Mouse (Mus musculus): ENCODE measurements around the gene Adap2. TPM values are rescaled to one million over a fixed set of nuclear protein-coding genes. Genes with fewer than 3 reads are reported as not detected.
"Not testable (repeated sequence)": the region's sequence is repeated elsewhere in the genome, so short reads cannot be mapped to it uniquely, and the experiment has no call there.

Adap2 gene
- polyA plus RNA-seq, 1 experiment from 2014 or later: 1.6 TPM

DNA sequence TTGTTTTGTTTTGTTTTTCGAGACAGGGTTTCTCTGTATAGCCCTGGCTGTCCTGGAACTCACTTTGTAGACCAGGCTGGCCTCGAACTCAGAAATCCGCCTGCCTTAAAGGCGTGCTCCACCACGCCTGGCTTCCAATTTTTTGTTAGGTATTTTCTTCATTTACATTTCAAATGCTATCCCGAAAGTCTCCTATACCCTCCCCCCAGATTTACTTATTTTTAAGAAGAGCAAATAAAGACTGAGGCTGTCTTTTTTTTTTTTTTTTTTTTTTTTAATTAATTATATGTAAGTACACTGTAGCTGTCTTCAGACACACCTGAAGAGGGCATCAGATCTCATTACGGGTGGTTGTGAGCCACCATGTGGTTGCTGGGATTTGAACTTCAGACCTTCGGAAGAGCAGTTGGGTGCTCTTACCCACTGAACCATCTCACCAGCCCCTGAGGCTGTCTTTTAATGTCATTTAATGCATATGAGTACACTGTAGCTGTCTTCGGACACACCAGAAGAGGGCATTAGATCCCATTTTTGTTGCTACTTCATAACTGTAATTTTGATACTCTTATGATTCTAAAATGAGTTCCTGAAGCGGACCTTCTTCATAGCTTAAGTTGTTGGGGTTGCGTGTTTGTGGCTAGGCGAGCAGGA lies 29.3 kb downstream of the Adap2 start:
- H3K9ac ChIP-seq (ENCODE audit: low read length): peak overlapping the region; percentile 93
- peak overlapping the region; percentile 72 to 87; a peak in 3 of 4 replicates for H3K27ac ChIP-seq (replicated peaks in 1 of 2; ENCODE audit: control insufficient read depth in 1 of 2, insufficient read depth in 1 of 2, low read depth in 2 of 2, low read length in 2 of 2)
- not testable (repeated sequence) for H3K4me1 ChIP-seq (ENCODE audit: control insufficient read depth in 2 of 2, insufficient read depth in 2 of 2, low read length in 2 of 2); H3K27me3 ChIP-seq (ENCODE audit: control insufficient read depth, insufficient read depth, low read length); H3K9me3 ChIP-seq (ENCODE audit: control insufficient read depth, low read length); H3K36me3 ChIP-seq (ENCODE audit: control insufficient read depth, insufficient read depth, low read length)
- H3K4me3 ChIP-seq (ENCODE audit: control insufficient read depth in 1 of 2, insufficient read depth in 1 of 2, low read depth in 1 of 2, low read length in 2 of 2): peak overlapping the region; percentile 83 to 85
- 45% methylated on average over 12 of the region's 12 CpGs for WGBS
- ATAC-seq (ENCODE audit: insufficient number of reproducible peaks, insufficient read depth, low FRiP score, low read depth): peak; percentile 47; the same call in 1 of the 2 replicates
- peak overlapping the region; percentile 66 for H3K4me2 ChIP-seq (ENCODE audit: low read length)

GRCm38 (mm10) chr11:80183705-80184255 lies 29.9 kb downstream of the Adap2 start, which contains the start of gene Rnf135:
Gene Rnf135 (plus strand): TSS chr11:80183851.
- no peaks in the 10 kb centered on the region for H3K9me3 ChIP-seq (ENCODE audit: control insufficient read depth, low read length)
- peak within 1 kb of the TSS; percentile 66 for H3K4me2 ChIP-seq (ENCODE audit: low read length)
- peak within 1 kb of the TSS; percentile 83 to 85 for H3K4me3 ChIP-seq (ENCODE audit: control insufficient read depth in 1 of 2, insufficient read depth in 1 of 2, low read depth in 1 of 2, low read length in 2 of 2)
- H3K36me3 ChIP-seq (ENCODE audit: control insufficient read depth, insufficient read depth, low read length): no peaks in the 10 kb centered on the region
- H3K4me1 ChIP-seq (ENCODE audit: control insufficient read depth in 2 of 2, insufficient read depth in 2 of 2, low read length in 2 of 2): peaks cover 0 to 8% of the 10 kb centered on the region in 2 experiments; a peak in 1 of 4 replicates
- peak; percentile 97 for ATAC-seq (ENCODE audit: insufficient number of reproducible peaks, insufficient read depth, low FRiP score, low read depth)
- H3K27me3 ChIP-seq (ENCODE audit: control insufficient read depth, insufficient read depth, low read length): no peaks in the 10 kb centered on the region
- WGBS: 1% methylated on average over 33 of the region's 33 CpGs
- peak within 1 kb of the TSS; percentile 87 to 95 for H3K27ac ChIP-seq (replicated peaks in 1 of 2; ENCODE audit: control insufficient read depth in 1 of 2, insufficient read depth in 1 of 2, low read depth in 2 of 2, low read length in 2 of 2)
- peak within 1 kb of the TSS; percentile 93 for H3K9ac ChIP-seq (ENCODE audit: low read length)

- no peaks in the 10 kb centered on the region for H3K27me3 ChIP-seq (ENCODE audit: control insufficient read depth, insufficient read depth, low read length)
- H3K9ac ChIP-seq (ENCODE audit: low read length): peak overlapping the region; percentile 93
- H3K27ac ChIP-seq (replicated peaks in 1 of 2; ENCODE audit: control insufficient read depth in 1 of 2, insufficient read depth in 1 of 2, low read depth in 2 of 2, low read length in 2 of 2): no peak overlapping the region; a peak in 1 of 4 replicates
- peak overlapping the region; percentile 66 for H3K4me2 ChIP-seq (ENCODE audit: low read length)
- peaks cover 0 to 8% of the 10 kb centered on the region in 2 experiments; a peak in 1 of 4 replicates for H3K4me1 ChIP-seq (ENCODE audit: control insufficient read depth in 2 of 2, insufficient read depth in 2 of 2, low read length in 2 of 2)
- ATAC-seq (ENCODE audit: insufficient number of reproducible peaks, insufficient read depth, low FRiP score, low read depth): no peak
- H3K36me3 ChIP-seq (ENCODE audit: control insufficient read depth, insufficient read depth, low read length): peaks cover 7% of the 10 kb centered on the region
- H3K9me3 ChIP-seq (ENCODE audit: control insufficient read depth, low read length): no peaks in the 10 kb centered on the region
- WGBS: 87% methylated on average over 6 of the region's 6 CpGs
- H3K4me3 ChIP-seq (ENCODE audit: control insufficient read depth in 1 of 2, insufficient read depth in 1 of 2, low read depth in 1 of 2, low read length in 2 of 2): peak overlapping the region; percentile 83 to 85
Measured at GRCm38 (mm10) chr11:80184531-80185071, 30.7 kb downstream of the Adap2 start.

DNA sequence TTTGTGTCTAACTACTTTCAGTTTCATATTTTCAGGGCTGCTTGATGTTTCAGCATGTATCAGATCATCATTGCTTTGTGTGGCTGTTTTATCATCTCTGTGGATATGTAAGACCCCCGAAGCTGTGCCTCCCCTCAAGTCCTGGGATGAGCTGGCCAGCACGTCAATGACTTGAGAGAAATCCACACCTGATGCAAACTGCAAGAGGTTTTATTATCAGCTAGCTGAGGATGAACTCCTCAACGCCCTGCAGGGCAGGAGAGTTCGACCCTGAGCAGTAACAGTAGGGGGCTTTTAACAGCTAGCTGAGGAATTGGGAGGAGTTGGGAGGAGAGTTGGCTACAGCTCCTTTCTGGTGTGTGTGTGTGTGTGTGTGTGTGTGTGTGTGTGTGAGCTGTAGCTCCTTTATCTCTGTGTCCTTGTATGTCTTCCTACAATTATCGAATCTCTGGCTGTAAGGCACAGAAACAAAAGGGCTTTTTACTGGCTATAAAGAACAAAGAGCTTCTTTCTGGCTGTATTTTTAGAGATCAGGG lies 31.6 kb downstream of the Adap2 start:
- not testable (repeated sequence) for H3K4me3 ChIP-seq (ENCODE audit: control insufficient read depth in 1 of 2, insufficient read depth in 1 of 2, low read depth in 1 of 2, low read length in 2 of 2); H3K9ac ChIP-seq (ENCODE audit: low read length); ATAC-seq (ENCODE audit: insufficient number of reproducible peaks, insufficient read depth, low FRiP score, low read depth); H3K4me1 ChIP-seq (ENCODE audit: control insufficient read depth in 2 of 2, insufficient read depth in 2 of 2, low read length in 2 of 2); H3K9me3 ChIP-seq (ENCODE audit: control insufficient read depth, low read length); H3K27me3 ChIP-seq (ENCODE audit: control insufficient read depth, insufficient read depth, low read length); H3K27ac ChIP-seq (replicated peaks in 1 of 2; ENCODE audit: control insufficient read depth in 1 of 2, insufficient read depth in 1 of 2, low read depth in 2 of 2, low read length in 2 of 2)
- Histone ChIP-seq H3K4me2 (ENCODE audit: low read length) (peak overlapping the region; percentile 66; the same call in 1 of the 2 replicates), H3K36me3 (ENCODE audit: control insufficient read depth, insufficient read depth, low read length) (peaks cover 14% of the 10 kb centered on the region)
- WGBS: 58% methylated on average over 5 of the region's 5 CpGs

DNA sequence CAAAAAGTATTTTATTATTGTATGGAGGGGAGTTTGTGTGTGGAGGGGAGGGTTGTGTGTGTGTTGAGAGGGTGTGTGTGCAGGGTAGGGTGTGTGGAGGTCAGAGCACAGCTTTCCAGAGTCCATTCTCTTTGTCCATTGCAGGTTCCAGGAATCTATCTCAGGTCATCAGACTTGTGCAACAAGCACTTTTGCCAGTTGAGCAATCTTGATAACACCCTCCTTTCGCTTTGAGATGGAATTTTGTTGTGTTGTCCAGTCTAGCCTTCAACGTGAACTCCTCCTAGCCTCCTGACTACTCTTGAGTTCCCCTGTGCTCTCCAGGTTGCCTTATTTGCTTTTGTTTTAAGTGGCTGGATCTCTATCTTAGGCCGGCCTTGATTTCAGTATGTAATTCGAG lies 36.4 kb downstream of the Adap2 start:
- no peak for ATAC-seq (ENCODE audit: insufficient number of reproducible peaks, insufficient read depth, low FRiP score, low read depth)
- WGBS: 73% methylated on average over 4 of the region's 4 CpGs
- H3K4me1 ChIP-seq (ENCODE audit: control insufficient read depth in 2 of 2, insufficient read depth in 2 of 2, low read length in 2 of 2): no peaks in the 10 kb centered on the region

GRCm38 (mm10) chr11:80193827-80194226 lies 39.9 kb downstream of the Adap2 start:
- no peak overlapping the region for H3K9ac ChIP-seq (ENCODE audit: low read length)
- no peak for ATAC-seq (ENCODE audit: insufficient number of reproducible peaks, insufficient read depth, low FRiP score, low read depth)
- H3K27me3 ChIP-seq (ENCODE audit: control insufficient read depth, insufficient read depth, low read length): no peaks in the 10 kb centered on the region
- H3K27ac ChIP-seq (replicated peaks in 1 of 2; ENCODE audit: control insufficient read depth in 1 of 2, insufficient read depth in 1 of 2, low read depth in 2 of 2, low read length in 2 of 2): no peak overlapping the region
- peaks cover 51% of the 10 kb centered on the region for H3K36me3 ChIP-seq (ENCODE audit: control insufficient read depth, insufficient read depth, low read length)
- H3K4me1 ChIP-seq (ENCODE audit: control insufficient read depth in 2 of 2, insufficient read depth in 2 of 2, low read length in 2 of 2): no peaks in the 10 kb centered on the region
- no peak overlapping the region for H3K4me2 ChIP-seq (ENCODE audit: low read length)
- no peak overlapping the region for H3K4me3 ChIP-seq (ENCODE audit: control insufficient read depth in 1 of 2, insufficient read depth in 1 of 2, low read depth in 1 of 2, low read length in 2 of 2)
- 59% methylated on average over 4 of the region's 4 CpGs for WGBS
- H3K9me3 ChIP-seq (ENCODE audit: control insufficient read depth, low read length): no peaks in the 10 kb centered on the region

More for the DNA sequence above, 36.4 kb downstream of the Adap2 start:
- Histone ChIP-seq H3K4me3 (ENCODE audit: control insufficient read depth in 1 of 2, insufficient read depth in 1 of 2, low read depth in 1 of 2, low read length in 2 of 2) (no peak overlapping the region), H3K4me2 (ENCODE audit: low read length) (no peak overlapping the region), H3K27ac (replicated peaks in 1 of 2; ENCODE audit: control insufficient read depth in 1 of 2, insufficient read depth in 1 of 2, low read depth in 2 of 2, low read length in 2 of 2) (no peak overlapping the region), H3K36me3 (ENCODE audit: control insufficient read depth, insufficient read depth, low read length) (peaks cover 45% of the 10 kb centered on the region), H3K9ac (ENCODE audit: low read length) (no peak overlapping the region), H3K9me3 (ENCODE audit: control insufficient read depth, low read length) (no peaks in the 10 kb centered on the region), H3K27me3 (ENCODE audit: control insufficient read depth, insufficient read depth, low read length) (no peaks in the 10 kb centered on the region)

DNA sequence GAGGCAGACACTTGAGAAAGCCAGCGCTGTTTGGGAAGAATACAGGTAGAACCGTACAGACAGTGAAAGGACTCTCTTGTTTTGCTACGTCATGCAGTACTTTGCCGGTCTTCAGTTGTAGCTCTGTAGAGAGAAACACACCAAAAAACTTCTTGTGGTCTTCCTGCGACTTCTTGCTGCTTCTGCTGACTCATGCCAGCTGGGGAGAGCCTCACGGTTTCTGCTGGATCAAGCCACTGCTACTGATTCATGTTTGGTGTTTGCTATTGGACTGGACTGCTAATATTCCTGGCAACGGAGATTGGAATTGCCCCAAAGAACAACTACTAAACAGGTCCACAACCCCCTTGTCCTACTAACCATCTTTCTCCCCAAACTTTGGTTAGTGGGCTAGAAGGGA lies 42.4 kb downstream of the Adap2 start:
- WGBS: 84% methylated on average over 7 of the region's 7 CpGs
- peaks cover 36% of the 10 kb centered on the region for H3K36me3 ChIP-seq (ENCODE audit: control insufficient read depth, insufficient read depth, low read length)

More for the DNA sequence above, 42.4 kb downstream of the Adap2 start:
- Histone ChIP-seq H3K9ac (ENCODE audit: low read length) (no peak overlapping the region), H3K27ac (replicated peaks in 1 of 2; ENCODE audit: control insufficient read depth in 1 of 2, insufficient read depth in 1 of 2, low read depth in 2 of 2, low read length in 2 of 2) (no peak overlapping the region), H3K4me3 (ENCODE audit: control insufficient read depth in 1 of 2, insufficient read depth in 1 of 2, low read depth in 1 of 2, low read length in 2 of 2) (no peak overlapping the region), H3K4me2 (ENCODE audit: low read length) (no peak overlapping the region), H3K4me1 (ENCODE audit: control insufficient read depth in 2 of 2, insufficient read depth in 2 of 2, low read length in 2 of 2) (no peaks in the 10 kb centered on the region), H3K27me3 (ENCODE audit: control insufficient read depth, insufficient read depth, low read length) (no peaks in the 10 kb centered on the region), H3K9me3 (ENCODE audit: control insufficient read depth, low read length) (no peaks in the 10 kb centered on the region)
- ATAC-seq (ENCODE audit: insufficient number of reproducible peaks, insufficient read depth, low FRiP score, low read depth): no peak
